Mouse (Mus musculus) bone marrow, adult 2 months (tissue): Measurements from ENCODE around the gene Cdc14a. TPM values are rescaled to one million over a fixed set of nuclear protein-coding genes. Genes with fewer than 3 reads are reported as not detected.

Experiments
- H3K27ac ChIP-seq: fragments of 200-500 bp; 2 replicates; pipeline ENCODE4 v1.5.1; 2012; ENCODE audit warnings: low read depth, mild to moderate bottlenecking, control low read depth, inconsistent platforms, low read length; ENCODE audit not compliant: control insufficient read depth, poor library complexity, insufficient read depth
- H3K4me1 ChIP-seq: fragments of 200-500 bp; 2 replicates; pipeline ENCODE4 v1.6.1; 2011; ENCODE audit warnings: low read length; ENCODE audit not compliant: control insufficient read depth, insufficient read depth
- H3K4me3 ChIP-seq: fragments of 200-500 bp; replicated peaks from 2 replicates; pipeline ENCODE3; 2011; ENCODE audit warnings: mild to moderate bottlenecking, low read depth, low read length, control low read depth; ENCODE audit not compliant: control insufficient read depth
- CTCF ChIP-seq: fragments of 200-500 bp; IDR thresholded peaks from 2 replicates; pipeline ENCODE4 v1.5.1; 2011; ENCODE audit warnings: low read length, control low read depth; ENCODE audit not compliant: control insufficient read depth, insufficient read depth
- POLR2A ChIP-seq: fragments of 200-500 bp; IDR thresholded peaks from 2 replicates; pipeline ENCODE4 v1.6.1; 2011; ENCODE audit warnings: low read depth, mild to moderate bottlenecking, control low read depth, low read length, borderline replicate concordance; ENCODE audit not compliant: control insufficient read depth
- WGBS: fragments of 180-500 bp; shearing (Covaris S2); methylation state at CpG from one replicate; pipeline ENCODE4 v1.1.7; 2018; 5-methylcytosine and 5-hydroxymethylcytosine counted together
- polyA plus RNA-seq: library from polyadenylated mRNA; stranded (reverse); fragments of >200 nt; gene quantifications from 2 replicates; pipeline ENCODE4 v1.2.4, GENCODE M21; 2011; ENCODE audit warnings: low replicate concordance; ENCODE audit not compliant: missing spikeins, insufficient read depth, insufficient read length

Gene Cdc14a
- polyA plus RNA-seq, 1 experiment: 7.2 TPM

DNA sequence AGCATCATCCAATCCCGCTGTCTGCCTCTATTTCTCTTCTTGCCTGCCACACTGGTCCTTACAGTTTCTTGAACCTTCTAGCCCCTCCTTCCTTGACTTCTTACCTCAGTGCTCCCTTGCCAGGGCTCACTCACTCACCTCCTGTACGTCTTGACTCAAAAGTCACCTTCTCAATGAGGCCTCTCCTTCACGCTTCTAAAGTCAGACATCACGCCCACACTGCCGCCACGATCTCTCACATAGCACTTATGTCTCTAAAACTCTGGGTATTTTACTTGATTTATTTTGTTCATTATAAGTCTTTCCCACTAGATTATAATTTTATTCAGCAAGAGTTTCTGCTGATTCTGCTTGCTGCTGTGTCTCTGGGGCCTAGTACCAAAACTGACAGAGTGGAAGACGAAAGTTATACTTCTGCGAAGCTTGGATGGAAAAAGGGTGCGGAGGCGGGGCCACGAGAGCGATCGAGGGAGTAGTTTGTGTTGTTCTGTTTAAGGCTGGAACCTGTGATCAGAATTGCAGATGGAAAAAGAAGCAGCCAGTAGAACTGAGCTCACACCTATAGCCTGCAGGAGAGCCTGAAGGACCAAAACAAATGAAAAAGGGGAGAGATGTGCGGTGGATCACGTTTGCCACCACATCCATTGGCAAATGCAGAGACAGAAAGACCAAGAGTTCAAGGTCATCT, 17.8 kb upstream of the Cdc14a start:
- no peaks in the 10 kb centered on the region for H3K4me1 ChIP-seq
- no peak for TF ChIP-seq POLR2A
- no peak for TF ChIP-seq CTCF
- H3K4me3 ChIP-seq: no peak overlapping the region
- H3K27ac ChIP-seq: no peak overlapping the region
- WGBS: 93% methylated on average over 15 of the region's 15 CpGs

- 8% methylated on average over 8 of the region's 8 CpGs for WGBS
- Histone ChIP-seq H3K4me1 (no peaks in the 10 kb centered on the region; the same call in 1 of the 2 replicates), H3K4me3 (no peak overlapping the region), H3K27ac (no peak overlapping the region)
- no peak for TF ChIP-seq POLR2A
- TF ChIP-seq CTCF: no peak
Observed at GRCm38 (mm10) chr3:116440066-116440997, 16.5 kb upstream of the Cdc14a start.

GRCm38 (mm10) chr3:116436811-116437601, 13.2 kb upstream of the Cdc14a start:
- 51% methylated on average over 9 of the region's 9 CpGs for WGBS
- Histone ChIP-seq H3K4me3 (peak overlapping the region; percentile 37), H3K4me1 (no peaks in the 10 kb centered on the region; the same call in 1 of the 2 replicates), H3K27ac (peak overlapping the region; percentile 71)
- no peak for TF ChIP-seq POLR2A
- TF ChIP-seq CTCF: no peak

DNA sequence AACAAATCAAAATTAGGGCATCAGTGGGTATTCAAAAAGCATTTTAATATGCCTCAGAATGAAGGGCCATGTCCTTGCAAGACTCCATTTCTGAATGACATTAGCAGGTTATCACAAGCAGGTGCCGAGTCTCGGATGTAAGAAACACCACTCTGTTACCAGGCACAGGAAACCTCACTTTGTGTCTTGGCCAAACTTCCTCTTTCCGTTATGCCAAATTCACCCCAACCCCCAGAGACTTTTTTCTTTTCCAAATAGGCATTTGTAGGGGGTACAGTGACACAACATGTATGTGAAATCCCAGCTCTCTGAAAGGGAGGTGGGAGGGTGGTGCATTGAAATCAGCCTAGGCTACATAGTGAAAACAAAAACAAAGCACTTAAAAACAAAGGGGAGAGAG, 12.3 kb upstream of the Cdc14a start:
- no peak overlapping the region for H3K4me3 ChIP-seq
- 0% methylated on average over 3 of the region's 3 CpGs for WGBS
- no peak overlapping the region; the same call in 1 of the 2 replicates for H3K27ac ChIP-seq
- H3K4me1 ChIP-seq: no peaks in the 10 kb centered on the region; the same call in 1 of the 2 replicates
- TF ChIP-seq POLR2A (no peak), CTCF (no peak)

DNA sequence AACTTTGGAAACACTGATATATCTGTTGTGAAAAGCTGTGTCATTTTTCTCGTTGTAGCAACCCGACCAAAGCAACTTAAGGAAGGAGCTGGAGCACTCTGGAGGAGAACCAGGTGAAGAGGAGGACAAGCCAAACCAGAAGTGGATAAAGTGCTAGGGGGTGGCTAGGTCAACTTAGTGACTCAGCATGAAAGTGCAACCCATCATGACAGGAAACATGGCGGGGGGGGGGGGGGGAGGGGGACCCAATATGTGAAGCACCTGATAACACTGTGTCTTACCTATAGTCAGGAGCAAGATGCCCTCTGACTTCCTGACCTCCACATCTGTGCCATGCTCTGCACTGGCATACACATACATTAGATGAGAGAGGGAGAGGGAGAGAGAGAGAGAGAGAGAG, 10.9 kb upstream of the Cdc14a start:
- TF ChIP-seq CTCF (no peak), POLR2A (no peak)
- H3K4me1 ChIP-seq: no peaks in the 10 kb centered on the region; the same call in 1 of the 2 replicates
- H3K4me3 ChIP-seq: no peak overlapping the region
- 12% methylated on average over 3 of the region's 3 CpGs for WGBS
- no peak overlapping the region for H3K27ac ChIP-seq

DNA sequence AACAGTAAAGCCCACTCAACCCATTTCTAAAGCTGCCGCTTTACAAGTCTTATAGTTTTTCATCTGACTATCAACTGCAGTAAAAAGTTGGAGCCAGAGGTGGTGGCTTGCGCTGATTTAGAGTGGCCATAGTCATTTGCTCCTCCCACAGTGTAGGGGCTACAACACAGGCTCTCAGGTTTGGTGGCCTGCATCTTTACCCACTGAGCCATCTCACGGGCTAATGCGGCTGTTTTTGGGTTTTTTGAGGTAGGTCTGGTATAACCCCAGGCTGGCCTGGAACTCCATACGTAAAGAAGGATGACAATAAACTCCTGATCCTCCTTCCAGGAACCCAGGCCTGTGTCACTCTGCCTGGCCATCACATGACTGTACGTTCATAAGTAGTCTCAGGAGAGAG, 2.1 kb upstream of the Cdc14a start:
- WGBS: 92% methylated on average over 6 of the region's 6 CpGs
- TF ChIP-seq CTCF: no peak
- no peak for TF ChIP-seq POLR2A
- Histone ChIP-seq H3K4me3 (no peak overlapping the region), H3K27ac (no peak overlapping the region), H3K4me1 (peaks cover 2% of the 10 kb centered on the region; the same call in 1 of the 2 replicates)

GRCm38 (mm10) chr3:116424973-116425284, 1.1 kb upstream of the Cdc14a start:
- WGBS: 0% methylated on average over 11 of the region's 11 CpGs
- peak overlapping the region; percentile 87; the same call in 1 of the 2 replicates for H3K27ac ChIP-seq
- TF ChIP-seq POLR2A (no peak; the same call in 1 of the 2 replicates), CTCF (peak; percentile 76)
- H3K4me1 ChIP-seq: peaks cover 2% of the 10 kb centered on the region; the same call in 1 of the 2 replicates
- H3K4me3 ChIP-seq: peak overlapping the region; percentile 81
